Mouse (Mus musculus): ENCODE measurements around the gene Rnf114. TPM values are rescaled to one million over a fixed set of nuclear protein-coding genes. Genes with fewer than 3 reads are reported as not detected.

Rnf114 gene
- polyA plus RNA-seq, 1 experiment from 2014 or later = 133 TPM

- H3K4me3 ChIP-seq (replicated peaks; ENCODE audit: low read length) = peak within 1 kb of the TSS; percentile 100
- H3K4me1 ChIP-seq (replicated peaks; ENCODE audit: control insufficient read depth, insufficient read depth, low read length) = peaks cover 28% of the 10 kb centered on the region
- H3K9me3 ChIP-seq (ENCODE audit: control insufficient read depth, low read length) = no peaks in the 10 kb centered on the region
- no peaks in the 10 kb centered on the region for H3K36me3 ChIP-seq (ENCODE audit: control insufficient read depth, insufficient read depth)
- H3K4me2 ChIP-seq (ENCODE audit: low read length) = peak within 1 kb of the TSS; percentile 98
- no peaks in the 10 kb centered on the region for H3K27me3 ChIP-seq (replicated peaks; ENCODE audit: control insufficient read depth, insufficient read depth, low read length)
- peak within 1 kb of the TSS; percentile 99 for H3K27ac ChIP-seq (ENCODE audit: low read length)
- 2% methylated on average over 62 of the region's 63 CpGs for WGBS
- ATAC-seq = peak; percentile 90
- peak within 1 kb of the TSS; percentile 92 for H3K9ac ChIP-seq (replicated peaks; ENCODE audit: low read depth, low read length)
These were observed 530 bp downstream of the Rnf114 start, which contains the start of gene Spata2 for GRCm38 (mm10) chr2:167492713-167493636. Spata2 (minus strand) TSS chr2:167492887.

DNA sequence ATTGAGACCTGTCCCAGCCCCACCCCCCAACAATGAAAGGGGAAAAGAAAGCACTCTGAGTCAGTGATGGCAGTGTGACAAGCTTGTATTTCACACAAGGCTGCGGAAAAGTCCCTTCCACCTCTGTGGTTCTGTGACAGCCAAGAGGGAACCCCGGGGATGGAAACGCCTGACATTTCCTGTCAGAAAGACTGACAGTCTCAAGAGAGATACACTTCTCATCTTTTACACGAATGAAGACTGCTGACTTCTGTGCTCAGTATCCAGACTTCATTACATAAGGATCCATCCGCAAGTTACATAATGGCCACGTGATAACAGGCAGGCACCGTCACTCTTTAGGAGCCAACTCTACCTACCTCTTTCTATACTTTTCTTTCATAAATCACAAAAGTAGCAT lies 4.0 kb downstream of the Rnf114 start:
- Histone ChIP-seq H3K9me3 (ENCODE audit: control insufficient read depth, low read length) (no peaks in the 10 kb centered on the region), H3K4me2 (ENCODE audit: low read length) (no peak overlapping the region), H3K36me3 (ENCODE audit: control insufficient read depth, insufficient read depth) (no peaks in the 10 kb centered on the region), H3K4me1 (replicated peaks; ENCODE audit: control insufficient read depth, insufficient read depth, low read length) (peaks cover 14% of the 10 kb centered on the region), H3K27ac (ENCODE audit: low read length) (no peak overlapping the region), H3K9ac (replicated peaks; ENCODE audit: low read depth, low read length) (no peak overlapping the region), H3K27me3 (replicated peaks; ENCODE audit: control insufficient read depth, insufficient read depth, low read length) (no peaks in the 10 kb centered on the region), H3K4me3 (replicated peaks; ENCODE audit: low read length) (no peak overlapping the region)
- WGBS = 82% methylated on average over 7 of the region's 7 CpGs
- ATAC-seq = no peak

GRCm38 (mm10) chr2:167497272-167497671 lies 4.8 kb downstream of the Rnf114 start:
- 69% methylated on average over 4 of the region's 5 CpGs for WGBS
- ATAC-seq = no peak

GRCm38 (mm10) chr2:167502554-167503252 lies 10.3 kb downstream of the Rnf114 start:
- Histone ChIP-seq H3K4me2 (ENCODE audit: low read length) (peak overlapping the region; percentile 51), H3K36me3 (ENCODE audit: control insufficient read depth, insufficient read depth) (no peaks in the 10 kb centered on the region), H3K27me3 (replicated peaks; ENCODE audit: control insufficient read depth, insufficient read depth, low read length) (no peaks in the 10 kb centered on the region), H3K9ac (replicated peaks; ENCODE audit: low read depth, low read length) (0 out of 2 replicates have a peak overlapping the region, but pooled peaks have one; percentile 9), H3K27ac (ENCODE audit: low read length) (peak overlapping the region; percentile 90), H3K4me3 (replicated peaks; ENCODE audit: low read length) (peak overlapping the region; percentile 97), H3K4me1 (replicated peaks; ENCODE audit: control insufficient read depth, insufficient read depth, low read length) (peaks cover 26% of the 10 kb centered on the region), H3K9me3 (ENCODE audit: control insufficient read depth, low read length) (no peaks in the 10 kb centered on the region)
- 53% methylated on average over 13 of the region's 13 CpGs for WGBS
- no peak for ATAC-seq

More at GRCm38 (mm10) chr2:167497272-167497671, 4.8 kb downstream of the Rnf114 start:
- Histone ChIP-seq H3K4me1 (replicated peaks; ENCODE audit: control insufficient read depth, insufficient read depth, low read length) (peaks cover 7% of the 10 kb centered on the region; the same call in 1 of the 2 replicates), H3K36me3 (ENCODE audit: control insufficient read depth, insufficient read depth) (no peaks in the 10 kb centered on the region), H3K9ac (replicated peaks; ENCODE audit: low read depth, low read length) (no peak overlapping the region), H3K27ac (ENCODE audit: low read length) (no peak overlapping the region), H3K9me3 (ENCODE audit: control insufficient read depth, low read length) (no peaks in the 10 kb centered on the region), H3K4me2 (ENCODE audit: low read length) (no peak overlapping the region), H3K27me3 (replicated peaks; ENCODE audit: control insufficient read depth, insufficient read depth, low read length) (no peaks in the 10 kb centered on the region), H3K4me3 (replicated peaks; ENCODE audit: low read length) (no peak overlapping the region)

DNA sequence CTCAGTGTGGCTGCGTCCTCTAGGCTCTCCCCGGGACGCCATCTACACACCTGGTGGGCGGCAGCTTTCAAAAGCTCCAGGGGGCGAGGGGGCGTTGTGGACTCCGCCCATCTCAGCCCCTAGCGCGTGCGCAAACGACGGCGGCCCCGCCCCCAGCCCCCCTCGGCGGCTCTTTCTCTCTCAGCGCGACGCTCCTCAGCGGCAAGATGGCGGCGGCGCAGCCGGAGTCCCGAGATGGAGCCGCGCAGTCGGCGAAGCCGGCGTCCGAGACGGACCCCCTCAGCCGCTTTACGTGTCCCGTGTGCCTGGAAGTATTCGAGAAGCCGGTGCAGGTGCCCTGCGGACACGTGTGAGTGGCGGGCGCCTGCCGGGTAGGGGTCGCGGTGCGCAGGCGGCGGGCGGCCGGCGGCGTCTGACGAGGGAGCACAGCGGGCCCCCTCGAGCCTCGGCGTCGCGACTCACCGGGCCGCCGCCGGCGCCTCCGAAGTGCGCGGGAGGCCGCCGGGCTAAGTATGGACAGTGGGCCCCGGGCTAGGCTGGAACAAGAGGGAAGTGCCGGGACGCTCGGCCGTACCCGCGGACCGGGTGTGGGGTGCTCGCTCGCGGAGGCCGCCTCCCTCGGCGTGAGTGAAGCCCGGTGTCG lies 10.9 kb downstream of the Rnf114 start:
- Histone ChIP-seq H3K4me3 (replicated peaks; ENCODE audit: low read length) (peak overlapping the region; percentile 97), H3K36me3 (ENCODE audit: control insufficient read depth, insufficient read depth) (no peaks in the 10 kb centered on the region), H3K4me1 (replicated peaks; ENCODE audit: control insufficient read depth, insufficient read depth, low read length) (peaks cover 26% of the 10 kb centered on the region), H3K4me2 (ENCODE audit: low read length) (peak overlapping the region; percentile 73), H3K27ac (ENCODE audit: low read length) (peak overlapping the region; percentile 90), H3K9ac (replicated peaks; ENCODE audit: low read depth, low read length) (peak overlapping the region; percentile 97), H3K27me3 (replicated peaks; ENCODE audit: control insufficient read depth, insufficient read depth, low read length) (no peaks in the 10 kb centered on the region), H3K9me3 (ENCODE audit: control insufficient read depth, low read length) (no peaks in the 10 kb centered on the region)
- peak; percentile 94 for ATAC-seq
- under 1% methylated on average over 85 of the region's 85 CpGs for WGBS

- H3K9ac ChIP-seq (replicated peaks; ENCODE audit: low read depth, low read length) = peak overlapping the region; percentile 97
- H3K9me3 ChIP-seq (ENCODE audit: control insufficient read depth, low read length) = no peaks in the 10 kb centered on the region
- H3K36me3 ChIP-seq (ENCODE audit: control insufficient read depth, insufficient read depth) = no peaks in the 10 kb centered on the region; the same call in 1 of the 2 replicates
- peak overlapping the region; percentile 73 for H3K4me2 ChIP-seq (ENCODE audit: low read length)
- under 1% methylated on average over 32 of the region's 32 CpGs for WGBS
- H3K27me3 ChIP-seq (replicated peaks; ENCODE audit: control insufficient read depth, insufficient read depth, low read length) = no peaks in the 10 kb centered on the region
- ATAC-seq = peak; percentile 32
- peak overlapping the region; percentile 90 for H3K27ac ChIP-seq (ENCODE audit: low read length)
- H3K4me3 ChIP-seq (replicated peaks; ENCODE audit: low read length) = peak overlapping the region; percentile 97
- peaks cover 26% of the 10 kb centered on the region for H3K4me1 ChIP-seq (replicated peaks; ENCODE audit: control insufficient read depth, insufficient read depth, low read length)
These were observed 11.5 kb downstream of the Rnf114 start for GRCm38 (mm10) chr2:167503896-167504349.

GRCm38 (mm10) chr2:167505127-167505526 lies 12.7 kb downstream of the Rnf114 start:
- Histone ChIP-seq H3K4me1 (replicated peaks; ENCODE audit: control insufficient read depth, insufficient read depth, low read length) (peaks cover 26% of the 10 kb centered on the region), H3K36me3 (ENCODE audit: control insufficient read depth, insufficient read depth) (no peaks in the 10 kb centered on the region; the same call in 1 of the 2 replicates), H3K27ac (ENCODE audit: low read length) (no peak overlapping the region), H3K27me3 (replicated peaks; ENCODE audit: control insufficient read depth, insufficient read depth, low read length) (no peaks in the 10 kb centered on the region), H3K4me3 (replicated peaks; ENCODE audit: low read length) (no peak overlapping the region), H3K9ac (replicated peaks; ENCODE audit: low read depth, low read length) (no peak overlapping the region), H3K9me3 (ENCODE audit: control insufficient read depth, low read length) (no peaks in the 10 kb centered on the region), H3K4me2 (ENCODE audit: low read length) (peak overlapping the region; percentile 73; the same call in 1 of the 2 replicates)
- 87% methylated on average over 3 of the region's 3 CpGs for WGBS
- no peak for ATAC-seq

DNA sequence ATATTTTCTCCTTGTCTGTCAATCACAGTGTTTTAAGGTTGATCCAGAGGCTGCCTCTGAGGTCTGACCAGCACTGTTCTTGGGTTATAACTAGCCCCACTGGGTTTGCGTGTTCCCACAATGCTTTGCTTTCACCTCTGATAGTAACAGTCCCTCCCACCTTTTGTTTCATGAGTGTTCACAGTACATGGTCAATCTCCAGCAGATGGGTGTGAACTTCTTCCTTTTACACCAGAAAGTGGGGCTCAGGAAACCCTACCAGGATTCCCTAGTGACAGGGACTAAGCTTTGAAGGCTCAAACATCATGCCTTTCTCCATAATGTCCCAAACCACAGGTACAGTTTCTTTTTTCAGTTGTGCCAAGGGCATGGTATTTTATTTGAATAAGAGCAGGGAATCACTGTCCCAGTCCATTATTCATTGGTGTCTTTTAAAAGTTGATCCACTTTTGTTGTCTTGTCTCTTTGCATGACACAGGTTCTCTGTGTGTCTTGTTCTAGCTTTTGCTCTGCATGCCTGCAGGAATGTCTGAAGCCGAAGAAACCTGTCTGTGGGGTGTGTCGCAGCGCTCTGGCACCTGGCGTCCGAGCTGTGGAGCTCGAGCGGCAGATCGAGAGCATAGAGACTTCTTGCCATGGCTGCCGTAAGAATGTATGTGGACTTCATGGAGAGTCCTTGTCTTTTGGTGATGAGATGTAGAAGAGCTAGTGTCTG lies 14.3 kb downstream of the Rnf114 start:
- no peak overlapping the region for H3K9ac ChIP-seq (replicated peaks; ENCODE audit: low read depth, low read length)
- ATAC-seq = no peak

More for the DNA sequence above, 14.3 kb downstream of the Rnf114 start:
- Histone ChIP-seq H3K4me2 (ENCODE audit: low read length) (no peak overlapping the region), H3K4me3 (replicated peaks; ENCODE audit: low read length) (no peak overlapping the region), H3K4me1 (replicated peaks; ENCODE audit: control insufficient read depth, insufficient read depth, low read length) (peaks cover 26% of the 10 kb centered on the region), H3K36me3 (ENCODE audit: control insufficient read depth, insufficient read depth) (peaks cover 8% of the 10 kb centered on the region; the same call in 1 of the 2 replicates), H3K9me3 (ENCODE audit: control insufficient read depth, low read length) (no peaks in the 10 kb centered on the region), H3K27me3 (replicated peaks; ENCODE audit: control insufficient read depth, insufficient read depth, low read length) (no peaks in the 10 kb centered on the region), H3K27ac (ENCODE audit: low read length) (no peak overlapping the region)
- WGBS = 93% methylated on average over 10 of the region's 10 CpGs
